In genomic region chr16:38089447-38090170, GRCm38 (mm10) we compare ENCODE assay signal across 8 mouse cellular contexts. TPM values are rescaled to one million over a fixed set of nuclear protein-coding genes. Genes with fewer than 3 reads are reported as not detected.
DNase-seq lines count a peak whose midpoint lies in the region; ATAC-seq and TF ChIP-seq lines count a peak whose summit lies in the region.

No protein-coding gene starts in this region.

- dilution Hi-C loops in CH12.LX (cut with MboI; ENCODE audit: extremely low pct_ligation_motif_present, extremely low pct_unique_long_range_greater_than_20kb, low sequenced_read_pairs) = no loop called here

- WGBS in heart, embryonic 14.5 days = under 1% methylated on average over 67 of the region's 76 CpGs
- WGBS in midbrain, embryonic 12.5 days = under 1% methylated on average over 60 of the region's 76 CpGs

- TF ChIP-seq POLR2A in CH12.LX (IDR thresholded peaks at IDR 0.05; ENCODE audit: low read depth, low read length) = peak; percentile 66

- TF ChIP-seq CTCF in CH12.LX (conservative IDR thresholded peaks at IDR 0.05 in 1 of 2, IDR thresholded peaks at IDR 0.05 in 1 of 2; ENCODE audit: low read depth in 2 of 2, low read length in 2 of 2) = no peak

- peaks cover 10% of the 10 kb centered on the region for H3K36me3 ChIP-seq in heart, embryonic 14.5 days (ENCODE audit: control insufficient read depth, insufficient read depth, low read length)
- peaks cover 0 to 9% of the 10 kb centered on the region in 2 experiments for H3K36me3 ChIP-seq in CH12.LX (replicated peaks in 1 of 2; ENCODE audit: control insufficient read depth in 1 of 2, insufficient read depth in 1 of 2, low read length in 1 of 2)
- no peaks in the 10 kb centered on the region for H3K36me3 ChIP-seq in midbrain, embryonic 12.5 days

- H3K79me2 ChIP-seq in CH12.LX (replicated peaks; ENCODE audit: control insufficient read depth, extremely low read depth, insufficient read depth, poor library complexity, severe bottlenecking) = peaks cover 41% of the 10 kb centered on the region

- peak; percentile 0; the same call in 1 of the 2 replicates for ATAC-seq in heart, embryonic 14.5 days (ENCODE audit: insufficient number of reproducible peaks, insufficient read depth, low FRiP score, low read depth)
- peak; percentile 6 for ATAC-seq in inflammation-experienced regulatory T-cells, adult 6 months
- ATAC-seq in midbrain, embryonic 12.5 days (ENCODE audit: low FRiP score, low read depth) = no peak

- peak overlapping the region; percentile 98 for H3K9ac ChIP-seq in heart, embryonic 14.5 days (ENCODE audit: low read length)
- peak overlapping the region; percentile 94 for H3K9ac ChIP-seq in CH12.LX (ENCODE audit: insufficient read depth, low read depth)
- peak overlapping the region; percentile 96 for H3K9ac ChIP-seq in midbrain, embryonic 12.5 days (replicated peaks)

- peak overlapping the region; percentile 76 to 95 for H3K4me3 ChIP-seq in heart, embryonic 14.5 days (ENCODE audit: control insufficient read depth in 1 of 2, insufficient read depth in 1 of 2, low read depth in 1 of 2, low read length in 2 of 2)
- H3K4me3 ChIP-seq in CH12.LX (replicated peaks in 1 of 3; ENCODE audit: low read depth in 2 of 3, low read length in 2 of 3, poor library complexity in 1 of 3) = peak overlapping the region; percentile 89 to 97 (median 90)
- peak overlapping the region; percentile 95 for H3K4me3 ChIP-seq in midbrain, embryonic 12.5 days

- peak overlapping the region; percentile 92 for H3K4me2 ChIP-seq in heart, embryonic 14.5 days (ENCODE audit: low read length)
- H3K4me2 ChIP-seq in CH12.LX (ENCODE audit: insufficient read depth, low read depth, poor library complexity, severe bottlenecking) = no peak overlapping the region
- H3K4me2 ChIP-seq in midbrain, embryonic 12.5 days (replicated peaks) = peak overlapping the region; percentile 83

- H3K4me1 ChIP-seq in heart, embryonic 14.5 days (ENCODE audit: control insufficient read depth in 2 of 2, insufficient read depth in 2 of 2, low read length in 2 of 2) = peaks cover 3 to 26% of the 10 kb centered on the region in 2 experiments; a peak in 3 of 4 replicates
- peaks cover 0 to 30% of the 10 kb centered on the region in 2 experiments; a peak in 2 of 4 replicates for H3K4me1 ChIP-seq in CH12.LX (ENCODE audit: control insufficient read depth in 1 of 2, insufficient read depth in 2 of 2)
- peaks cover 21% of the 10 kb centered on the region for H3K4me1 ChIP-seq in midbrain, embryonic 12.5 days

- no peak for TF ChIP-seq EP300 in CH12.LX (IDR thresholded peaks at IDR 0.05; ENCODE audit: low read length)

- no peaks in the 10 kb centered on the region for H3K27me3 ChIP-seq in heart, embryonic 14.5 days (ENCODE audit: control insufficient read depth, insufficient read depth, low read length)
- no peaks in the 10 kb centered on the region for H3K27me3 ChIP-seq in CH12.LX (replicated peaks)
- H3K27me3 ChIP-seq in midbrain, embryonic 12.5 days = no peaks in the 10 kb centered on the region

- peak overlapping the region; percentile 99 to 100 for H3K27ac ChIP-seq in heart, embryonic 14.5 days (replicated peaks in 1 of 2; ENCODE audit: control insufficient read depth in 1 of 2, insufficient read depth in 1 of 2, low read depth in 2 of 2, low read length in 2 of 2)
- H3K27ac ChIP-seq in CH12.LX (ENCODE audit: insufficient read depth, low read depth) = peak overlapping the region; percentile 95
- H3K27ac ChIP-seq in midbrain, embryonic 12.5 days (replicated peaks) = peak overlapping the region; percentile 100

- TF ChIP-seq RAD21 in CH12.LX (IDR thresholded peaks at IDR 0.05; ENCODE audit: low read depth, low read length) = no peak

- no peaks in the 10 kb centered on the region for H3K9me3 ChIP-seq in heart, embryonic 14.5 days (ENCODE audit: control insufficient read depth, low read length)
- H3K9me3 ChIP-seq in CH12.LX (replicated peaks; ENCODE audit: low read length) = no peaks in the 10 kb centered on the region
- H3K9me3 ChIP-seq in midbrain, embryonic 12.5 days = no peaks in the 10 kb centered on the region

- in situ Hi-C loops in CH12.LX (cut with MboI; ENCODE audit: low pct_ligation_motif_present, low pct_unique_long_range_greater_than_20kb, low sequenced_read_pairs) = no loop called here

- no peak for DNase-seq in heart, adult 18-20 months
- peak; percentile 66 for DNase-seq in CH12.LX (ENCODE audit: extremely low read depth)
- peak; percentile 84 for DNase-seq in embryo, embryonic 11 days
- no peak for DNase-seq in adrenal gland, postnatal 14 days
- DNase-seq in adrenal gland, postnatal 36 days = no peak

TF ChIP-seq in CH12.LX, 34 proteins besides CTCF, POLR2A, EP300 and RAD21:
- TF ChIP-seq USF2 (conservative IDR thresholded peaks at IDR 0.05; ENCODE audit: low read depth, low read length) = no peak
- TF ChIP-seq HCFC1 (IDR thresholded peaks at IDR 0.05; ENCODE audit: low read depth, low read length) = peak; percentile 11; the same call in 1 of the 2 replicates
- TF ChIP-seq CHD1 (IDR thresholded peaks at IDR 0.05; ENCODE audit: low read depth, low read length) = no peak
- peak; percentile 74 for TF ChIP-seq SIN3A (IDR thresholded peaks at IDR 0.05; ENCODE audit: low read length)
- peak; percentile 81 for TF ChIP-seq NRF1 (IDR thresholded peaks at IDR 0.05; ENCODE audit: low read depth, low read length)
- TF ChIP-seq UBTF (IDR thresholded peaks at IDR 0.05; ENCODE audit: low read depth, low read length) = peak; percentile 95
- no peak for TF ChIP-seq ZNF384 (IDR thresholded peaks at IDR 0.05; ENCODE audit: low read depth, low read length)
- TF ChIP-seq MAFK (IDR thresholded peaks at IDR 0.05; ENCODE audit: insufficient replicate concordance, low read length) = no peak
- peak; percentile 76 for TF ChIP-seq BHLHE40 (IDR thresholded peaks at IDR 0.05; ENCODE audit: low read depth, low read length)
- TF ChIP-seq CHD2 (IDR thresholded peaks at IDR 0.05; ENCODE audit: low read length) = peak; percentile 90
- TF ChIP-seq POLR2AphosphoS2 (IDR thresholded peaks at IDR 0.05; ENCODE audit: low read depth, low read length) = no peak
- TF ChIP-seq ZMIZ1 (IDR thresholded peaks at IDR 0.05; ENCODE audit: low read depth, low read length) = peak; percentile 51; the same call in 1 of the 2 replicates
- TF ChIP-seq MAZ (IDR thresholded peaks at IDR 0.05; ENCODE audit: low read depth, low read length) = peak; percentile 62
- peak; percentile 5; the same call in 1 of the 2 replicates for TF ChIP-seq ETS1 (conservative IDR thresholded peaks at IDR 0.05; ENCODE audit: low read depth, low read length)
- TF ChIP-seq TBP (conservative IDR thresholded peaks at IDR 0.05; ENCODE audit: low read depth, low read length) = peak; percentile 28; the same call in 1 of the 2 replicates
- peak; percentile 67 for TF ChIP-seq NELFE (IDR thresholded peaks at IDR 0.05; ENCODE audit: low read depth, low read length)
- peak; percentile 65 for TF ChIP-seq MXI1 (IDR thresholded peaks at IDR 0.05; ENCODE audit: low read depth, low read length)
- TF ChIP-seq MEF2A (IDR thresholded peaks at IDR 0.05; ENCODE audit: borderline replicate concordance, low read depth, low read length) = 0 out of 2 replicates have a peak, but pooled peaks have one; percentile 7
- no peak for TF ChIP-seq ZKSCAN1 (IDR thresholded peaks at IDR 0.05; ENCODE audit: borderline replicate concordance, low read depth, low read length)
- peak; percentile 32; the same call in 1 of the 2 replicates for TF ChIP-seq IRF4 (IDR thresholded peaks at IDR 0.05; ENCODE audit: low read depth, low read length)
- TF ChIP-seq ZC3H11A (IDR thresholded peaks at IDR 0.05; ENCODE audit: low read depth, low read length) = no peak
- peak; percentile 58 for TF ChIP-seq TCF12 (IDR thresholded peaks at IDR 0.05; ENCODE audit: low read depth, low read length)
- no peak for TF ChIP-seq RCOR1 (conservative IDR thresholded peaks at IDR 0.05; ENCODE audit: low read depth, low read length)
- peak; percentile 46; the same call in 1 of the 2 replicates for TF ChIP-seq MAX (IDR thresholded peaks at IDR 0.05; ENCODE audit: low read length)
TF ChIP-seq in CH12.LX: peak in this region for 16.

RNA-seq across cellular contexts. Expression of gene Gsk3b, which starts 0.8 kb away (rescaled TPM):
- 44.1 and 49.9 TPM in 2 replicates for polyA plus RNA-seq in heart, embryonic 14.5 days (2014; fragmentation: Nextera tagmentation; extraction: Ambion mirVana)
- total RNA-seq in heart, adult 18-20 months (2021) = 10 to 100 TPM; 49.9 to 53.8 TPM
- total RNA-seq in CH12.LX (2012; rRNA removed) (15.5 and 15.9 TPM in 2 replicates), CH12.LX (2014; rRNA removed) (6.1 and 6.8 TPM in 2 replicates)
- polyA plus RNA-seq in CH12.LX (2012; ENCODE audit: insufficient read length, low read depth) = 27.4 and 30.8 TPM in 2 replicates
- polyA plus RNA-seq in inflammation-experienced regulatory T-cells, adult 6 months (2017; shearing (Covaris generic)) = 10 to 100 TPM; 50.3 to 61.0 (median 56.8) TPM
- 145 and 156 TPM in 2 replicates for polyA plus RNA-seq in midbrain, embryonic 12.5 days (2016; fragmentation: Nextera tagmentation; extraction: Ambion mirVana)
- total RNA-seq in adrenal gland, postnatal 14 days (2021) = 62.3 and 64.9 TPM in 2 replicates
- 10 to 100 TPM; 59.0 to 70.0 TPM for total RNA-seq in adrenal gland, postnatal 36 days (2021)

Comparison
In these comparisons a context has a peak if more than half of its experiments do, and no peak if none do; other contexts are left out.
1. DNase-seq: peak in CH12.LX (single experiment) and embryo, embryonic 11 days (single experiment); none in heart, adult 18-20 months (0 of 2), adrenal gland, postnatal 14 days (single experiment) and adrenal gland, postnatal 36 days (0 of 2).
2. Peak in every context shown above with its lines, with median percentiles within 50 percentile points of each other: H3K27ac ChIP-seq, H3K4me3 ChIP-seq and H3K9ac ChIP-seq.